ENCODE assay signal across 8 mouse cellular contexts in the genomic region with DNA sequence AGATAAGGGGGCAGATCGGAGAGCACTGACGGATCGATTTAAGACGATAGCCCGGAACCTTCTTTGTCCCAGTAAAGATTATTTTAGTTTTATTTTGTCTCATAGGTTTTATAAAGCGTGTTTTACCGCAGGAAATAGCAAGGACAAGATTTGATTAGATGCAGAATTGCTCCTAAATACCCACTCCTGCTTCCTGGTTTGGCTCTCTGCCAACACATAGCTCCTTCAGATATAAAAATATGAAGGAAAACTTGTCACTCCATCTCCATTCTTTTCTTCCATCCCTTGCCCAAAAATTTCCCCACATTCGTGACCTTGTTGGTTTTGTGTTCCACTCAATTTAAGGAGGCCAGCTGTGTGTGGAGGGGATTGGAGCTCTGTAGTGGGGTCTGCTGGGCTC. TPM values are rescaled to one million over a fixed set of nuclear protein-coding genes. Genes with fewer than 3 reads are reported as not detected.
DNase-seq lines count a peak whose midpoint lies in the region; ATAC-seq and TF ChIP-seq lines count a peak whose summit lies in the region.

No protein-coding gene starts in this region.

- no peaks in the 10 kb centered on the region for H3K36me3 ChIP-seq in lung, embryonic 15.5 days
- H3K36me3 ChIP-seq in embryonic facial prominence, embryonic 15.5 days: no peaks in the 10 kb centered on the region
- no peaks in the 10 kb centered on the region for H3K36me3 ChIP-seq in intestine, postnatal 0 days (ENCODE audit: control insufficient read depth, insufficient read depth)
- H3K36me3 ChIP-seq in neural tube, embryonic 15.5 days: no peaks in the 10 kb centered on the region

- 5% methylated on average over 8 of the region's 8 CpGs for WGBS in lung, embryonic 15.5 days
- 6% methylated on average over 8 of the region's 8 CpGs for WGBS in embryonic facial prominence, embryonic 15.5 days
- 6% methylated on average over 8 of the region's 8 CpGs for WGBS in intestine, postnatal 0 days
- 5% methylated on average over 8 of the region's 8 CpGs for WGBS in neural tube, embryonic 15.5 days

- peak overlapping the region; percentile 62 for H3K4me3 ChIP-seq in lung, embryonic 15.5 days
- H3K4me3 ChIP-seq in embryonic facial prominence, embryonic 15.5 days (replicated peaks): peak overlapping the region; percentile 71
- H3K4me3 ChIP-seq in intestine, postnatal 0 days (ENCODE audit: low read depth, low read length): peak overlapping the region; percentile 69
- peak overlapping the region; percentile 90 for H3K4me3 ChIP-seq in neural tube, embryonic 15.5 days (replicated peaks)

- H3K27ac ChIP-seq in lung, embryonic 15.5 days: no peak overlapping the region
- no peak overlapping the region for H3K27ac ChIP-seq in embryonic facial prominence, embryonic 15.5 days (replicated peaks)
- no peak overlapping the region for H3K27ac ChIP-seq in intestine, postnatal 0 days (ENCODE audit: low read depth, low read length)
- no peak overlapping the region for H3K27ac ChIP-seq in neural tube, embryonic 15.5 days (replicated peaks)

- peaks cover 7% of the 10 kb centered on the region for H3K4me1 ChIP-seq in lung, embryonic 15.5 days
- H3K4me1 ChIP-seq in embryonic facial prominence, embryonic 15.5 days: peaks cover 7% of the 10 kb centered on the region
- peaks cover 8% of the 10 kb centered on the region; the same call in 1 of the 2 replicates for H3K4me1 ChIP-seq in intestine, postnatal 0 days (replicated peaks; ENCODE audit: control insufficient read depth, insufficient read depth, low read length)
- H3K4me1 ChIP-seq in neural tube, embryonic 15.5 days: peaks cover 33% of the 10 kb centered on the region

- peaks cover 10% of the 10 kb centered on the region for H3K27me3 ChIP-seq in lung, embryonic 15.5 days
- H3K27me3 ChIP-seq in embryonic facial prominence, embryonic 15.5 days: peaks cover 24% of the 10 kb centered on the region
- H3K27me3 ChIP-seq in intestine, postnatal 0 days (replicated peaks; ENCODE audit: control insufficient read depth, insufficient read depth, low read length): peaks cover 8% of the 10 kb centered on the region; the same call in 1 of the 2 replicates
- H3K27me3 ChIP-seq in neural tube, embryonic 15.5 days (replicated peaks): no peaks in the 10 kb centered on the region

- no peak for DNase-seq in lung, postnatal 25 days (ENCODE audit: low spot score)
- no peak for DNase-seq in ovary, postnatal 36 days (ENCODE audit: low spot score)
- no peak for DNase-seq in c-Kit-positive CD71-positive TER-119-positive erythroid progenitor cells, embryonic 14.5 days (ENCODE audit: low spot score)
- no peak for DNase-seq in embryo, embryonic 10 days (ENCODE audit: low spot score)

- no peaks in the 10 kb centered on the region for H3K9me3 ChIP-seq in lung, embryonic 15.5 days
- H3K9me3 ChIP-seq in embryonic facial prominence, embryonic 15.5 days (replicated peaks): no peaks in the 10 kb centered on the region
- no peaks in the 10 kb centered on the region for H3K9me3 ChIP-seq in intestine, postnatal 0 days (ENCODE audit: control insufficient read depth)
- H3K9me3 ChIP-seq in neural tube, embryonic 15.5 days (replicated peaks): no peaks in the 10 kb centered on the region

- H3K4me2 ChIP-seq in lung, embryonic 15.5 days: peak overlapping the region; percentile 97
- peak overlapping the region; percentile 100 for H3K4me2 ChIP-seq in embryonic facial prominence, embryonic 15.5 days (replicated peaks)
- peak overlapping the region; percentile 100 for H3K4me2 ChIP-seq in intestine, postnatal 0 days (replicated peaks; ENCODE audit: low read depth)
- peak overlapping the region; percentile 94 for H3K4me2 ChIP-seq in neural tube, embryonic 15.5 days

- TF ChIP-seq CTCF in intestine, postnatal 0 days (IDR thresholded peaks at IDR 0.05; ENCODE audit: low read depth): no peak

- ATAC-seq in lung, embryonic 15.5 days (ENCODE audit: borderline replicate concordance, extremely low read depth, low FRiP score, low TSS enrichment): no peak
- no peak for ATAC-seq in embryonic facial prominence, embryonic 15.5 days (ENCODE audit: insufficient number of reproducible peaks, low FRiP score, low TSS enrichment, low read depth)
- ATAC-seq in intestine, postnatal 0 days: no peak
- ATAC-seq in neural tube, embryonic 15.5 days (ENCODE audit: low FRiP score): no peak

- no peak overlapping the region for H3K9ac ChIP-seq in lung, embryonic 15.5 days
- no peak overlapping the region for H3K9ac ChIP-seq in embryonic facial prominence, embryonic 15.5 days
- no peak overlapping the region for H3K9ac ChIP-seq in intestine, postnatal 0 days (ENCODE audit: low read depth, low read length)
- peak overlapping the region; percentile 77 for H3K9ac ChIP-seq in neural tube, embryonic 15.5 days (replicated peaks)

RNA-seq across cellular contexts. Expression of gene Lrp11, which starts 1.2 kb away (rescaled TPM):
- polyA plus RNA-seq in lung, embryonic 15.5 days (2015; fragmentation: Nextera tagmentation; extraction: Ambion mirVana): 4.7 and 5.1 TPM in 2 replicates
- 3.0 and 4.0 TPM in 2 replicates for polyA plus RNA-seq in embryonic facial prominence, embryonic 15.5 days (2015; fragmentation: Nextera tagmentation; extraction: Ambion mirVana)
- 4.0 and 4.2 TPM in 2 replicates for polyA plus RNA-seq in intestine, postnatal 0 days (2015; fragmentation: Nextera tagmentation; extraction: Ambion mirVana)
- polyA plus RNA-seq in neural tube, embryonic 15.5 days (2015; fragmentation: Nextera tagmentation; extraction: Ambion mirVana): 37.6 and 49.1 TPM in 2 replicates
